Mouse (Mus musculus) hindbrain, embryonic 16.5 days (tissue): ENCODE measurements around the gene Atrip. TPM values are rescaled to one million over a fixed set of nuclear protein-coding genes. Genes with fewer than 3 reads are reported as not detected.

Experiments
- ATAC-seq: fragments of 200-750 bp; cut with Nextera tagmentation; 2 replicates; pipeline ENCODE4 v1.8.0; 2017; ENCODE audit warnings: moderate TSS enrichment, moderate library complexity
- H3K27ac ChIP-seq: fragments of 300-500 bp; sonication (generic); 2 replicates; pipeline ENCODE4 v1.5.1; 2014; ENCODE audit warnings: low read depth, mild to moderate bottlenecking, control low read depth, low read length, moderate library complexity
- H3K27me3 ChIP-seq: fragments of 300-500 bp; sonication (generic); replicated peaks from 2 replicates; pipeline ENCODE4 v1.6.1; 2014; ENCODE audit warnings: low read length; ENCODE audit not compliant: control insufficient read depth, insufficient read depth
- H3K36me3 ChIP-seq: fragments of 300-500 bp; sonication (generic); 2 replicates; pipeline ENCODE4 v1.6.1; 2014; ENCODE audit warnings: mild to moderate bottlenecking, low read length, moderate library complexity, mixed read lengths; ENCODE audit not compliant: control insufficient read depth, insufficient read depth
- H3K4me1 ChIP-seq: fragments of 300-500 bp; sonication (generic); 2 replicates; pipeline ENCODE4 v1.6.1; 2014; ENCODE audit warnings: low read depth, low read length; ENCODE audit not compliant: control insufficient read depth, insufficient read depth
- H3K4me2 ChIP-seq: fragments of 300-500 bp; sonication (generic); 2 replicates; pipeline ENCODE4 v1.6.1; 2014; ENCODE audit warnings: mild to moderate bottlenecking, low read length, control low read depth, moderate library complexity
- H3K4me3 ChIP-seq: fragments of 300-500 bp; sonication (generic); 2 replicates; pipeline ENCODE4 v1.5.1; 2014; ENCODE audit warnings: mild to moderate bottlenecking, low read length, control low read depth, moderate library complexity
- H3K9ac ChIP-seq: fragments of 300-500 bp; sonication (generic); 2 replicates; pipeline ENCODE4 v1.6.1; 2014; ENCODE audit warnings: low read depth, mild to moderate bottlenecking, control low read depth, low read length, moderate library complexity
- H3K9me3 ChIP-seq: fragments of 300-500 bp; sonication (generic); 2 replicates; pipeline ENCODE4 v1.6.1; 2014; ENCODE audit warnings: mild to moderate bottlenecking, low read length, moderate library complexity; ENCODE audit not compliant: control insufficient read depth
- WGBS: fragments of 180-500 bp; shearing (Covaris S2); extraction: QIAGEN DNeasy Blood & Tissue Kit; methylation state at CpG from one replicate; pipeline ENCODE4 v1.1.7; 2014; 5-methylcytosine and 5-hydroxymethylcytosine counted together
- polyA plus RNA-seq: library from polyadenylated mRNA; unstranded; fragments of >200 nt; fragmentation: Nextera tagmentation; extraction: Ambion mirVana; gene quantifications from 2 replicates; pipeline ENCODE4 v1.2.1, GENCODE M21; 2015

Gene Atrip
- polyA plus RNA-seq, 1 experiment from 2014 or later = 31.8 TPM

DNA sequence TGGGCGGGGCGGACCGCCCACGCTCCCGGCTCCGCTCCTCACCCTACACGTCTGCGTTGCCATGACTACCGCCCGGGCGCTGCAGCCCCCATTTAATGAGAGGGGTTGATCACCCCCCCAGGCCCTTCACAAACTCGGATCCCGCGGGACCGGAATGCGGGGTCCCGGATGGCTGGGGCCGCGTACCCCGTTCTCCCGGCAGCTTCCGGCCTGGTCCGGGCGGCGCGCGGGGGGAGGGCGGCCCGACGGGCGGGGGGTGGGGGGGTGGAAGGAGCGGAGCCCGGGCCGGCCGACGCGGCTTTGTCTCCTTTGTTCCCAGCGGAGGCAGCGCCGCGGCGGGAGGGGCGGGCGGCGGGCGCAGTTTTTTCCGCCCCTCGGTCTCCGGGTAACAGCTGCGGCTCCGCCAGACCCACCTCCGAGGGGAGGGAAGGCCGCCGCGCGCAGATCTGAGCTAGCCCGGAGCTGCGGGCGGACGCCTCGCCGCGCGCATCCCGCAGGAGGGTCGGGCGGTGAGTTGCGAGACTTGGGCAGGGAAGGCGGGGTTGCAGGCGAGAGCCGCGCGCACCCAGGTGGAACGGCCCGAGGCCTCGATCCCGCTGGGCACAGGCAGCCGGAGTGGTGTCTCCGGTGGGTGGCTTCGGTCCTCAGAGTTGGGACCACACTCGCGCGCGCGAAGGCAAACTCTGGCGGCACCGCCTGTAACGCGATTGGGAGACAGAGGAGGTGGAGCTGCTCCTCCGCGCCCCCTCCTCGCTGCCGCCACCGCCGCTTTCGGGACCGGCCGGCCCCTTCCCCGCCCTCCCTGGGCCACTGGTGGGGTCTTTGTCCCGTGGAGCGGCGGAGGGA lies 21.4 kb upstream of the Atrip start, which contains the start of gene Plxnb1:
Plxnb1 (plus strand) TSS at position 253 of the 846 bp plus-strand sequence.
- Histone ChIP-seq H3K4me3 (peak within 1 kb of the TSS; percentile 79), H3K27ac (peak within 1 kb of the TSS; percentile 98), H3K27me3 (no peaks in the 10 kb centered on the region), H3K9me3 (no peaks in the 10 kb centered on the region), H3K9ac (peak within 1 kb of the TSS; percentile 88), H3K4me2 (peak within 1 kb of the TSS; percentile 83), H3K36me3 (0 out of 2 replicates have a peak, but pooled peaks cover 5% of the 10 kb centered on the region), H3K4me1 (peaks cover 50% of the 10 kb centered on the region)
- ATAC-seq = peak; percentile 61
- under 1% methylated on average over 57 of the region's 102 CpGs for WGBS

DNA sequence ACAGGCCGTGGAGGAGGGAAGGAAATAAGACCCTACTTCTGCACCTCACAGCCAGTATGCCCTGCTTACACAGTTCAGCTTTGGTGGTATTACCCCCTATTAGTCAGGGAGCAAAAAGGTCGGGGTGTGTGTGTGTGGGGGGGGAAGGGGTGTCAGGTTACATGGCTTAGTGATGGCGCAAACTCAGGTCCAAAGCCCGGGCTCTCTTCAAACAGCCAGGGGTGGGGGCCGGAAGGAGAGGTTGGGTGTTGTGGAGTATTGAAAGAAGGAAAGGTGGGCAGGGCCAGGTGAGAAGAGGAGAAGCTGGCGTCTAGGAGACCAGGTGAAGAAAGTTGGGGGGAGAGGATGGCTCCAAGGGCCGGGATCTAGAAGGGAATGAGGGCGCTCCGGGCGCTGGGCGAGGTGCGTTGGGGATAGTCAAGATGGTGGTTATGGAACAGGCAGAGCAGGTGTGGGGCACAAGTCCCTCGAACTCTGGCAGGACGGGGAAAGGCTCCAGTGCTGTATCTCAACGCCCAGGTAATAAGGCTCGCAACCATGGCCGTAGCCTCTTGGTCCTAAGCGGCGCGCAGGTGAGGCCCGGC lies 20.7 kb upstream of the Atrip start:
- H3K9me3 ChIP-seq = no peaks in the 10 kb centered on the region
- under 1% methylated on average over 20 of the region's 21 CpGs for WGBS
- peak overlapping the region; percentile 79 for H3K4me3 ChIP-seq
- no peak; the same call in 1 of the 2 replicates for ATAC-seq
- peaks cover 49% of the 10 kb centered on the region for H3K4me1 ChIP-seq
- peak overlapping the region; percentile 98 for H3K27ac ChIP-seq
- peak overlapping the region; percentile 83 for H3K4me2 ChIP-seq
- peak overlapping the region; percentile 88 for H3K9ac ChIP-seq
- H3K36me3 ChIP-seq = 0 out of 2 replicates have a peak, but pooled peaks cover 5% of the 10 kb centered on the region
- H3K27me3 ChIP-seq = no peaks in the 10 kb centered on the region

DNA sequence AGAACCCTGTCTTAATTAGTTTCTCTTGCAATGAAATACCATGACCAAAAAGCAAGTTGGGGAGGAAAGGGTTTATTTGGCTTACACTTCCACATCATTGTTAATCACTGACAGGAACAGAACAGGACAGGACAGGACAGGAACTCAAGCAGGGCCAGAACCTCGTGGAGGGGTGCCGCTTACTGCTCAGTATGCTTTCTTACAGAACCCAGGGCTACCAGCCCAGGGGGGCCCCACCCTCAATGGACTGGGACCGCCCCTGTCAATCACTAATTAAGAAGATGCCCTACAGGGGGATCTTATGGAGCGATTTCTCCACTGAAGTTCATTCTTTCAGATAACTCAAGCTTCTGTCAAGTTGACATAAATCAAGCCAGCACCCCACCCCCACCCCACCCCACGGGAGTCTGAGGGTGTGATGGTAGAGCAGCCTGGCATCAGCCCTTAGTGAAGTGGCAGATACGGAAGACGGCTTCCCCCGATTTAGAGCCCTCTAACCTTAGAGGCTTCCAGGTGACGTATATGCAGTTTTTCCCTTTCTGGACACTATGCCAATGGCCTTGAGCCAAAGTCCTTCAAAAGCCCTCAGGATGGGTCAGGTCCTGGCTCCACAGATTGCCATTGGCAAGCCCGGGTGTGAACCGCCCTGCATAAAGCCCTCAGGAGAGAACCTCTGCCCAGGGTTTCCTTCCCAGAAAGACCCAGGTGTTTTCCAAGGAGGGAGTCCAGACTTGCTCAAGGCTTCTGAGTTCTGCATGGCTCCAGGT lies 20.0 kb upstream of the Atrip start:
- H3K9me3 ChIP-seq = no peaks in the 10 kb centered on the region
- peak overlapping the region; percentile 79 for H3K4me3 ChIP-seq
- H3K27ac ChIP-seq = peak overlapping the region; percentile 98
- WGBS = 8% methylated on average over 11 of the region's 11 CpGs
- peak overlapping the region; percentile 83 for H3K4me2 ChIP-seq
- 0 out of 2 replicates have a peak, but pooled peaks cover 5% of the 10 kb centered on the region for H3K36me3 ChIP-seq
- H3K4me1 ChIP-seq = peaks cover 42% of the 10 kb centered on the region
- H3K9ac ChIP-seq = peak overlapping the region; percentile 88
- no peak for ATAC-seq
- no peaks in the 10 kb centered on the region for H3K27me3 ChIP-seq

DNA sequence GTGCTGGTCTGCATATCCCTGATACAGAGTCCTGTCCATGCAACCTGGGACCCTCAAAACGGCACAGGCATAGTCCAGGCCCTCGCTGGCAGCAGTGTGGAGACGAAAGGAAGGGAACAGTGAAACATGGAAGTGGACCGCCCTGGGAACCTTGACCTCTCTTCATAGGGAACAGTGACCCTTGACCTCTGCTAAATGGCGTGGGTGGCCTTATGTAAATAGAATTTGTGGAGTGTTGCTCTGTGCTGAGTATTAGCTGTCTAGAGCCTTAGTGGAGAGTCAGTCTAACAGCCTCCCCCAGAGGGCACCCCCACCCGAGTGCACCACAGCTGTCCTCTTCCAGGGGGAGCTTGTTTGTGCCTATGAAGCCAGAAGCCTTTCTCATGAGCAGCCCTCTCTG lies 18.9 kb upstream of the Atrip start:
- Histone ChIP-seq H3K4me1 (peaks cover 34% of the 10 kb centered on the region), H3K27me3 (no peaks in the 10 kb centered on the region), H3K4me3 (no peak overlapping the region), H3K27ac (no peak overlapping the region), H3K4me2 (no peak overlapping the region), H3K9me3 (no peaks in the 10 kb centered on the region), H3K9ac (no peak overlapping the region), H3K36me3 (0 out of 2 replicates have a peak, but pooled peaks cover 5% of the 10 kb centered on the region)
- 41% methylated on average over 6 of the region's 6 CpGs for WGBS
- no peak for ATAC-seq

DNA sequence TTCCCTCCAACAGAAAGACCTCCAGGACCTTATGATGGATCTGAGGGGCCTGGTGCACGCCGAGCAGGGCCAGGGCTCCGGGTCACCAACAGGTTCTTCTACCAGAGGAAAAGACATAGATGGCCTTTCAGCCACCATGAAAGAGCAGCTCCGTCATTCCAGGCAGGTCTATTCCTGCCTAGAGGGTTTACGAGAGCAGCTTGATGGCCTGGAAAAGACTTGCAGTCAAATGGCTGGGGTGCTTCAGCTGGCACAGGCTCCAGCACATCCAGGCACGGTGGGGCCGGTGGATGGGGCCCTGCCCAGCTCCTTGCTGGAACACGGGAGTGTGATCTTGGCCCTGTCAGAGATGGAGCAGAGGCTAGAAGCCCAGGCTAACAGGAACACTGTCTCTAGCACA lies 17.9 kb upstream of the Atrip start:
- Histone ChIP-seq H3K4me3 (no peak overlapping the region), H3K4me2 (no peak overlapping the region), H3K27me3 (no peaks in the 10 kb centered on the region), H3K9ac (no peak overlapping the region), H3K27ac (no peak overlapping the region), H3K9me3 (no peaks in the 10 kb centered on the region), H3K4me1 (peaks cover 24% of the 10 kb centered on the region), H3K36me3 (0 out of 2 replicates have a peak, but pooled peaks cover 5% of the 10 kb centered on the region)
- ATAC-seq = no peak
- 87% methylated on average over 8 of the region's 8 CpGs for WGBS

DNA sequence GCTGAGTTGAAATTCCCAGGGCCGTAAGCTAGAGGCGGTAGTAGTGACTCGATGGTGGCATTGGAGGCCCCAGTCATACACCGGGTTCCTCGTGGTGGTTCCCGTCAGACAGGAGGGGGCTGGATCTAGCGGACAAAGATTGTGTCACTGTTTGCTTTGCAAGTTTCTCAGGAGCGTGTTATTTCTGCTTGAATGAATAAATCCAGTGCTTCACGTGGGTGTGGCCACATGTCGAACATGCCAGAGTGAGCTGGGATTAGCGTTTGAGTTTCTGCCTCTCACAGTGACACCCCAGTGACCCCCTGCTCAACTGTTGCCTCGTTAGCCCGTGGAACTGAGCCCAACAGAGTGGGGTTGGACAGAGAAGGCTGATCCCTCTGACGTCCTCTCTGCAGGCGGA lies 16.5 kb upstream of the Atrip start:
- ATAC-seq = no peak
- no peaks in the 10 kb centered on the region for H3K27me3 ChIP-seq
- no peak overlapping the region for H3K4me2 ChIP-seq
- no peak overlapping the region for H3K9ac ChIP-seq
- H3K4me1 ChIP-seq = peaks cover 16% of the 10 kb centered on the region
- no peaks in the 10 kb centered on the region for H3K9me3 ChIP-seq
- 52% methylated on average over 15 of the region's 15 CpGs for WGBS
- H3K36me3 ChIP-seq = 0 out of 2 replicates have a peak, but pooled peaks cover 5% of the 10 kb centered on the region
- H3K4me3 ChIP-seq = no peak overlapping the region
- H3K27ac ChIP-seq = no peak overlapping the region

DNA sequence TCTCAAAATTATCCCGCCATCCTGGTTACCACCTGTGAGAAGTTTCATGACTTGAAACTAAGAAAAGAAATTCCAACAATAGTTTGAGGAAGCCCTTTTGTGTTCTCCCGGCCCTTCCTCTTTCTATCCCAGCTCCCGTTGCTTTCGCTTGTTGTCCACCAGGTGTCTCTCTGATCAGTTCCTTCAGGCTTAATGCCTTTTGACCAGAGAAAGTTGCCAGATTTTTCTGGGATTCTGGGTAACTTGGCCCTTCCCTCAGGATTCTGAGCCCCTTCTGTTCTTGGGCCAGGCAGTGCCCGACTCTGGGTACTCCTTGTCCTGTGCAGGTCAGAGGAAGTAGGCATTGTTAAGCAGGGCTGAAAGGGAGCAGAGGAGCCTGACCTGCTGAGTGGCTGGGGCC lies 14.1 kb upstream of the Atrip start:
- Histone ChIP-seq H3K4me1 (peaks cover 9% of the 10 kb centered on the region), H3K27ac (peak overlapping the region; percentile 48; the same call in 1 of the 2 replicates), H3K9me3 (no peaks in the 10 kb centered on the region), H3K4me3 (no peak overlapping the region), H3K9ac (0 out of 2 replicates have a peak overlapping the region, but pooled peaks have one; percentile 35), H3K4me2 (no peak overlapping the region), H3K27me3 (no peaks in the 10 kb centered on the region), H3K36me3 (0 out of 2 replicates have a peak, but pooled peaks cover 5% of the 10 kb centered on the region)
- ATAC-seq = peak; percentile 35; the same call in 1 of the 2 replicates
- 9% methylated on average over 5 of the region's 5 CpGs for WGBS

DNA sequence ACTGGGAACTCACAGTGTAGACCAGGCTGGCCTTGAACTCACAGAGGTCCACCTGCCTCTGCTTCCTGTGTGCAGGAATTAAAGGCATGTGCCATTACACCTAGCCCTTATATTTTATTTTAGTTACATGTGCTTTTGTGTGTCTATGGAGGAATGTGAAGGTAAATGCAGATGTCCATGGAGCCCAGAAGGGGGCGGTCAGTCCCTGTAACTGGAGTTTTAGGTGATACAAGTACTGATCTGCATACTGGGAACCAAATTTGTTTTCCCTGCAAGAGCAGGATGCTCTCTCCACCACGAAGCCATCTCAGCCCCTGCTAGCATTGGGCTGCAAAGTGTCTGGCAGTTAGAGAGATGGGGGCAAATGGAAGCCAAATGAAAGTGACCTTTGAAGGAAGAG lies 11.0 kb upstream of the Atrip start:
- Histone ChIP-seq H3K9me3 (no peaks in the 10 kb centered on the region), H3K27ac (no peak overlapping the region), H3K4me3 (no peak overlapping the region), H3K4me1 (peaks cover 21% of the 10 kb centered on the region), H3K36me3 (0 out of 2 replicates have a peak, but pooled peaks cover 3% of the 10 kb centered on the region), H3K4me2 (no peak overlapping the region), H3K9ac (no peak overlapping the region), H3K27me3 (no peaks in the 10 kb centered on the region)
- 8% methylated on average over 2 of the region's 2 CpGs for WGBS
- no peak for ATAC-seq
